Mouse (Mus musculus) adrenal gland (tissue): ENCODE data around the gene Car3.

ENCODE experiments used
- intact Hi-C: fragments of 180-260 bp; cut with DNase I; formaldehyde crosslinking; loops from one replicate; pipeline ENCODE4 v1.15.1; 2025

Car3 gene

DNA sequence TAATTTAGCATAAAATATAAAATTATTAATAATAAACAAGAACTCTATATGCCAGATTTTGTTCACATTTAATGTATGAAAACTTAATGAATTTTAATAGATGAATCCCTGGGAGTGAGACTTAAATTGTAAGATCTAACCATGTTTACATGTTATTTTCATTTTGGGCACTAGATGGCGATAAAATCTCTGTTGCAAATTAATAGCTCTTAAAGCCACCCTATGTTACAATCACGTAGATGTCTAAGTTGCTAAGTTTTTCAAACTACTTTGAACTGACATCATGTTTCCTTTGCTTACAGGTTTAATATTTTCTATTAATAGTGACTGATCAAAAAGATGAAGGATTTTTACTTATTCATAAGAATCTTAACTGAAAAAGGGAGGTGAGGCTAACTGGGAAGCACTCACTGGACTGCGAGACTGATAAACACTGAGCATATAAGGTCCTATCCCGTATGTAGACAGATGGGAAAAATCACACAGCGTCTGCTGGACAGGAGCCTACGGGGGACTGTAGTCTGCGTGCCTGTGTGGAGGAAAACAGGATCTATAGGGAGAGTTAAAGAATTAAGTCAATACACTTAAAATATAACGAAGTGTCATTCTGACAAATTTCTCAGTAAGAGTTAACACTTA is 11.2 kb downstream of the Car3 start:
- intact Hi-C loops = loop anchor here (5.0 to 10.0 kb wide), 3 partner anchors 197 to 373 kb away; no protein-coding TSS in a partner anchor

DNA sequence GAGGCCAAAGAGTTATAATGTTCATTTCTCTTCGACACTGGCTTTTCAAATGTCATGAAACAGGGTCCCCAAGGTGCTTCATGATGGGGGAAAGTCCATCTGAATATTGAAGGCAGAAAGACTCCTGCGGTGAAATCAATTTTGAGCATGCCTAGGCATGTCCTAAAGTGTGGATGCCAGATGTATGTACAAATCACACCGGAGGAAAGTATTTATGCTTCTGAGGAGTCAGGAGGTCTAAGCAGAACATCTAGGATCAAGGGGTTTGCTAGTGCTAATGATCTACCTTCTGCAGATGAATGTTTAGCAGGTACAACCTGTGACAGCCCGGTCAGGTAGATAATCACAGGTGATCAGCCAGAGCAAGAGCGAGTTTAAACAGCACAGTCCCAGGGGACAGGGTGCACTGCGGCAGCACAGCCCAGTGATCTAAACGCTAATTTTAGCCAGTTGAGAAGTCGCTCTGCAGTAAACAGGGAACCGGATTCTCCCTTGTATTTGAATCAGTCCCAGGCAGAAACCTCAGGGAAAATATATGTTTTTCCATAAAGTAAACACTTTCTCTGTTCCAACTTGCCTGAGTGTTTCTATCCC is 13.1 kb downstream of the Car3 start:
- intact Hi-C loops = loop anchor here (2.0 to 10.0 kb wide), 2 partner anchors 218 to 318 kb away; no protein-coding TSS in a partner anchor

DNA sequence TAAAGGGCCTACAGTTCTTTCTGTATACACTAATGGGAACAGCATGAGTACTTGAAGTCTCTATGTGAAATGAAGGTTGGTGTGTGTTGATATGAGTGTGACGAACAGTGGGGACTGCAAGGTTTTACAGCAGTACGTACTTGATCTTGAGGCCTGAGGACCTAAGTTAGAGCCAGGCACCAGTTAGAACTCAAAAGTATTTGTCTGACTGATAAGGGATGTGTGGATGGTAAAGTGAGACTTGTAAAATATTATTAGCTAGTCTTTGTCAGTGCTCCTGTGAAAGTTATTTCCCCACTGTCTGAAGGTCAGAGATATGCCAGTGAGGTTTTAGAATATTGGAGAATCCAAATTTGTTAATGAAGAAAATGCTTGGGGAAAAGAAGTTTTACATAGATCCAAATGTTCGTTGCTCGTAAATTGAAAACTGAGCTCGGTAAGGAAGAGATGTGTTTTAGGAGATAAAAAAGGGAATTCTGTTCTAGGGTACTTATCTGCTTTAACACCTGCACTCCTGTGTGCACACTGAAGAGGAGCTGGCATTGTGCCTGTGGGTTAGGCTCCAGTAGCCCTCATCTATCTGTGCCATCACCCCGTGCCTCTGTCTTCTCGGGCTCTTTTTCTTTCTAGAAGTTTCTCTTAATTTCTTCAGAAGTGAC is 14.1 kb downstream of the Car3 start:
- intact Hi-C loops = loop anchor here (2.0 to 10.0 kb wide), 2 partner anchors 217 to 317 kb away; no protein-coding TSS in a partner anchor

DNA sequence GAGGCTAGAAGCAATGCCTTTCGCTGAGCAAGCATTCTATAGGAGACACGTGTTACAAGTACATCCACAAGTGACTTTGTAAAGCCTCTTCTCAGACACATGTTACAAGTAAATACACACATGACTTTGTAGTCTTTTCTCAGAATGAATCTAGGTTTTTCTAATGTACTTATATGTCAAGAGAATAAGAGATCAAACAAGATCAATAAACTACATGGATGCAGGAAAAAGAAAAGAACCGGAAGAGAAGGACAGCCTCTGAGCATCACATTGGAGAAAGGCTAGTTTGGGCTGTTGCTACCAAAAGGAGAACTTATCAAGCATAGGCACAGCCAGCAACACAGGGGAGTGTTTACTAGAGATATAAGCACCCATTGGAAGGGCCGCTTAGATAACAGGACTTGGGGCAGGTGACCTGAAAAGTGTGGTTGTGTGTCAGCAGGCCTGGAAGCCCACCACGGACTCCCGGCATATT is 15.5 kb downstream of the Car3 start:
- intact Hi-C loops = loop anchor here (10.0 kb wide), 1 partner anchor 216 kb away; no protein-coding TSS in a partner anchor

DNA sequence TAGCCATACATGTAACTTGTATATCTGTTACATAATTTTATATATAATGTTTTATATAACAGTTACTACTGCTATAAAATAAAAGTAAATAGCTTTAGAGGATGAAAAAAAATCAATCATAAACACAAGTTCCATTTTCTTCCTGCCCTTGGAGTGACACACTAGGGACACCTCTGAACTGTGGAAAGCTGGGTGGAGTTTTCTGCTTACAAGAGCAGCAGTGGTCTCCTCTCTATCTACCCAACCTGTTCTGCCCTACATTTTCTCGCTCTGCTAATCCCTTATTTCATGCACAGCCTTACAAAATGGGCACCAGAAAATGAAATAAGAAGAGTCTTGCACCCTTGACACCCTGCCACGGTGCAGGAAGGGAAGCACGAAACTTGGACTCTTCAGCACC is 16.0 kb downstream of the Car3 start:
- intact Hi-C loops = loop anchor here (10.0 kb wide), 1 partner anchor 216 kb away; no protein-coding TSS in a partner anchor

DNA sequence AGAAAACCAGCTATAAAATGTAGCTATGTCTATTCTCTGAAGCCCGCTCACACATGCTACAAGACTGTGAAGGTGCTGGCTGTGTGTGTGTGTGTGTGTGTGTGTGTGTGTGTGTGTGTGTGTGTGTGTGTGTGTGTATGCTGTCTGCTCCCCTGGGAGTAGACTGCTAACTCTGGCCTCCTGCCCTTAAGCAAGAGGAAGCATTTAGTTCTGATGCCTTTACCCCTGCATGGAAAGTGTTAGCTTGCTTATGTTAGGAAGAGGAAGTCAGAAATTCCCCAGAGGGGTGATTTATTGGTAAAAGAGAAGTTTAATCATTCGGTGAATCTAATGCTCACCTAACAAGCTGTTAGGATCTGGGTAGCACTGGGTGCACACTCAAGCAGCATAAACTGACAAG is 17.0 kb downstream of the Car3 start:
- intact Hi-C loops = no loop called here

DNA sequence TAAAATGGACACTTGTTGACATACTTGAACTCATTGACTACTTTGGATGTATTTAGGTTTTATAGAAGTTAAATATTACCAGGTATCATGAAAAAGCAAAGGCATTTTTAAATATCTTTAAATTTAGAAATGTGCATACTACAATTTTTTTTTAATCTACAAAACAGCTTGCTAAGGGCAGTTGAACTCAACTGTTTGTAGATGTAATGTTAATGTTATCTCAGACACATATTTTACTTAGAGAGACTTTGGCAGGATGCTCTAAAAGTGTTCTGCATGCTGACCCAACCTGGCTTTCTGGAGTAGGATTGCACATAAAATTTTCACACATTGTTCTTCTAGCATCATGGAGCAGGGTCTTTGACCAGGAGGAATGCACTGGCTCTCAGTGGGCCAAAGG is 18.7 kb downstream of the Car3 start:
- intact Hi-C loops = no loop called here

DNA sequence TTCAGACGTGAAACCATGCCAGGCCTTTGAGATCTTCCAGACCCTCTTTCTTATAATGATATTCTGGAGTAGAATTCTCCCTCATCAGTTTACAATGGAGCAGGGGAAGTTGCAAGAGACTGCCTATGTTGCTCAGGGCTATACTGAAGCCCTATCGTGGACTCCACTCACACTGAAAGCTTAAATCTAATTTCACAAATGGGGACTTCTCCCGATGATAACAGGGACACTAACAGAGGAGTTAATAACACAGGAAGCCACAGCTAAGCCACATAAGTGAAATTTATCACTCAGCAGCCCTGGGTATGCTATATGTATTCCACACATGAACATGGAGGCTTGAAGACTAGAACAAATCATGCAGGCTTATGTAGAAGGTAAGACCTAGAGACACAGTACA is 19.4 kb downstream of the Car3 start:
- intact Hi-C loops = no loop called here

DNA sequence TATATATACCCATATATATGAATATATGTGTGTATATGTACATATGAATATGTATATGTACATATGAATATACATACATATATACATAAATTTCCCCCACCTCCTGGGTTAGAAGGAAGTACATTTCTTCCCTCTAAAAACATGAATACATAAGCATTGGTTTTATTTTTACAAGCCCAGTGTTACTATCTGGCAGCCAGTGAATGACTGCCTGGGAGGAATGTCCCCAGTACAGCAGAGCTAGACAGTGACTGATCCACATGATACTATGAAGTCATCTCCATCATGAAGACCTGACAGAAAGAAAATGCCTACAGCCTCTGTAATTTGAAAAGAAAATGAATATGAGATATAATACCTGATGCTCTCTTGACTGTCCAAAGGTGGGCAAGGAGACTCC is 21.5 kb downstream of the Car3 start:
- intact Hi-C loops = no loop called here

DNA sequence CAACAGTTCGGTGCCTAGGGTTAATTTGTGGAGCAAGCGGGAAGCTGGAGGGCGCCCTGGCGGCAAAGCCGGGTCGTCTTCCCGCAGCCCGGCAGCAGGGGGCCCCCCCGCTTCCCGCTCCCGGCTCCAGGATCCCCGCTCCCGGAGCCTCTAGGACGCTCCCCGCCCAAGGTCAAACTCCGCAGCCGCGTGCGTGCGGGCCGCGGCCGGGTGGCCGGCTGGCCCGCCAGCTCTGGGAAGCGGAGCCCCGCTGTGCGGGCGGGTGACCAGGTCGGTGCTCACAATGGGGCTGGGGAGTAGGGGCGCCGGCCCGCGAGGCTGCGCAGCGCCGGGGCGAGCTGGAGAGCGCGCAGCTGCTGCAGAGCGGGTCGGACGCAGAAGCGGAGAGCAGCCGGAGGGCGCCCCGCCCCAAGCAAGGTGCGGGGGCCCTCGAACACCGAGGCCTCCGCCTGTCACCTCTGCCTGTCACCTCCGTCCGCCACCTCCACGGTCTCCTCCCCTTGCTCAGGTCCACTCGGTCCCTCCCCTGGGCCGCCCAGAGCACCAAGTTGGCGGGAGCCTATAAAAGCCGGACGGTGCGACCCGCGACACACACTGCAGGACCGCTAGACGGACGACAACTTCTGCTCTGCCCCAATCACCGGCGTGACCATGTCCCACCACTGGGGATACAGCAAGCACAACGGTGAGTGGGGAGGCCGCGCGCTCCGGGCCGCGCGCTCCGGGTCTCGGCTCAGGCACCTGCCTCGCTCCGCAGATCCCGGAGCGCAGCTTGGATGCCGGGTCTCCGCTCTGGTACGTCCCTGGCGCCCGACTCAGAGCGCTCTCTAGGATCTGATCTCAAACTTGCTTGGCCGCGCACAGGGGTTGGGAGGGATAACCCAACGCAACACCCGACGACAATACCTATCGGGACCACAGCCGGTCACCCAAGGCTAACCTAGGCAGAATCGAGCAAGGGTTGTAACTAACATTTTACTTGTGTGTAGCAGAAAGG is 23.1 kb downstream of the Car3 start, which contains the start of gene Car2:
Gene Car2 (plus strand): TSS at position 172 of the 997 bp plus-strand sequence.
- intact Hi-C loops = no loop called here

DNA sequence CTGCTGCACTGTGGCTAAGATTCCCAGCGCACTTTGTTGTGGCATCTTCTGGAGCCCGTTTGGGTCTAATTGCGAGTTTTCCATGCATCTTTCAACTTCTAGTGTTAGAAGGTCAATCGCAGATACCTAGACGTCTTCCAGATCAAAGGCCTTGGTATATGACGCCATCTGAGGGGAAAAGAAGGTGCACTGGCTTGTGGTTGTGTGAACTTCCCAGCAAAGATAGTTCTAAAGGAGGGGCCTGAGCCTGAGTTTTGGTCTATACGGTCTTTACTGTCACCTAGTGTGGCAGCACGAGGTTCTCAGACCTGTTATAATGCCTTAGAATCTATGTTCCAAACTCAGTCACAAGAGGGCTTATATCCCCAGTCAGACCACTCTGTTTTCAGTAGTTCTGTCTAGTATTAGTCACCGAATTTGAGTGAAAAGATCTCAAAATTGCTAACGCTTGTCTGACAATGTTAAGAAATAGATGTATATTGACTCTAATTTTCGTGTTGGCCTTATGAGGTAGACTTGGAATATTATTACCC is 23.9 kb downstream of the Car3 start:
- intact Hi-C loops = no loop called here

DNA sequence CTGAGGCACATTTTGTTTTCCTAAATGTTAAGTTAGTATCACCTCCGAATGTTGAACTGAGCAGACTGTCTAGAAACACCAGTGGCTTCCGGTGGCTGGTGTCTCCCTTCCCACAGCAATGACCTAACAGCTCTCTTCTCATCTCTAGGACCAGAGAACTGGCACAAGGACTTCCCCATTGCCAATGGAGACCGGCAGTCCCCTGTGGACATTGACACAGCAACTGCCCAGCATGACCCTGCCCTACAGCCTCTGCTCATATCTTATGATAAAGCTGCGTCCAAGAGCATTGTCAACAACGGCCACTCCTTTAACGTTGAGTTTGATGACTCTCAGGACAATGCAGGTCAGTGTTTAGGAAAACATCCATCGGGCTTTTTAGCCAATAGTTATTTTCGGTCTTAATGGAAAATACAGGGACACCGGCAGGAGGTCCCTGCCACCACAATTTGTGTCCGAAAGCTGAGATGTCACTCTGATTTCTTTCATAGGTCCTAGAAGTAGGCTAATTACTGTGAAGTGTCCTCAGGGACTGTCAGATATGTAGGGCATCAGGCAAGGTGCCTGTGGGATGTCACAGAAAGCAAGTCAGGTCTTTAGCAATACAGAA is 24.5 kb downstream of the Car3 start:
- intact Hi-C loops = no loop called here

DNA sequence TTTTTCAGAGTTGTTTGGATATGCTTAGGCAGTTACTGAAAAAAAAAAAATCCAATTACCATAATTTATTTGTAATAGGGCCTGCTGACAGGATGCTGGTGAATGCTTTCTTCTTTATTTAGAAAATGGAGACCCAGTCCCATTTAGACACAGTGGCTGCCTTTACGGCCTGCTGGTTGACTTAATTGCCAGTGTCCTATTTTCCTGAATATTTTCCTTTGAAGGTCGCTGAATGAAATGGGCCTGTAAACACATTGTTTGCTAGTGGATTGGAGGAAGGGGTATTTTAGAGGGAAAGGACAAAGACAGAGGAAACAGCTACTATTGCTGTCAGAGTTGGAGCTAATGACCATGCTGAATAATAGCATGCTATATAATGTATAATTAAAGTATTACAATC is 25.2 kb downstream of the Car3 start:
- intact Hi-C loops = no loop called here

DNA sequence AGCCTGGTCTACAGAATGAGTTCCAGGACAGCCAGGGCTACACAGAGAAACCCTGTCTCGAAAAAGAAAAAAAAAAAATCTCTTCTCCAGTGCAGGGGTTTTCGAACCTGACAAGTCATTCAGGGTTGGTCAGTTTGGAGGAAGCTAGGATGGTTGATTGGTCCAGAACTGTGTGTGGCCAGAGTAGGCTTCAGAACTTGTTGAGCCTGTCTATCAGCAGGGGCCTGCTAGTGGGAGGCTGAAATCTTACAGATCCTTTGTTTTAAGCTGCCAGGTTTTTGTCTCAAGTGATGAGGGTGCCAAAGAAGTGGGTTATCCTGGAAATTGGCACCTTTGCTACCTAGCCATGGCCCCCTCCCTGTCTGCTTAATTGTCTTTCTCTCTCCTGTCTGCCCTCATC is 25.8 kb downstream of the Car3 start:
- intact Hi-C loops = no loop called here

DNA sequence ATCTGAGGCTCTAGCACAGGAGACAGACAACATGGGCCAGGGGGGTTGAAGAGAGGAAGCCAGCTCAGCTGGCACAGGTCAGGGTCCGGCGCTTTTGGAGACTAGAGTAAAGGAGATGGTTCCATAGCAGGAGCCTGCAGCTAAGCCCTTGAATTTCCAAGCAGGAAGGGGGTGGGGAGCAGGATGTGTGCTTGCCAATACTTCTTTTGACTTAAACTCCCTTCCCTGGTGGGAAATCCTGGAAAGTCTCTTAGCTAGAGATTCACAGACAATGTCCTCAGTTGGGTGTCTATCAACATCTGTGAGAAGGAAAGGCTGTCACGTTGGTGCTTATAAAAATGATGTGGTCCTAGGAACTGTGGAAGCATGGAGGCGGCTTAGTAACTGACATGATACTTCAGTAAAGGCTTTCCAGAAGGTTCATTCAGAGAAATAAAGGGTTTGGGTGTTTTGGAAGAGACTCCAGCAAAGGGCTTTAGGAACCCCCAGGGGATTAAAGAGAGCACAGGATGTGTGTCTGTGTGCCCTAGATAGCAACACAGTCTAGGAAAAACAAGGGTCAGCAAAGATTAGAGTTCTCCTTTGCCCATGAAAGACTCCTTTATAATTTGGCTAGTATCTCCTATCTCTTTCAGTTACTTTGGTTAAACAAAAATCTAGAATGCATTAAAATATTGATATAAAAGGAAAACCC is 26.6 kb downstream of the Car3 start:
- intact Hi-C loops = no loop called here

DNA sequence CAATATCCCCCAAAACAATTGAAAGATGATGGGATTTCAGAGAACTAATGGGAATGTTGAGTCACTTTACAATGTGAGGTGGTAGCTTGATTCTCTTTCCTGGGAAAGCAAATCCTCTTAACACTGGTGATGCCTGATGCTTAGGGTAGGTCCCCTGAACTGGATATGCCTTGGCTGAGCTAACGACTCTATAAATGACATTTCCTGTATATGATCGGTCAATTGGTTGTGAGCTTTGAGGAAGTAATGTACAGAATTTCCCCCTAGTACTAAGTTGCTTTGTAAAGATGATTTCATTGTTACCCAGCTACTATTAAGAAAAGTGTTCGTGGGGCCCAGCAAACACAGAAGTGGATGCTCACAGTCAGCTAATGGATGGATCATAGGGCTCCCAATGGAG is 29.7 kb downstream of the Car3 start:
- intact Hi-C loops = no loop called here

DNA sequence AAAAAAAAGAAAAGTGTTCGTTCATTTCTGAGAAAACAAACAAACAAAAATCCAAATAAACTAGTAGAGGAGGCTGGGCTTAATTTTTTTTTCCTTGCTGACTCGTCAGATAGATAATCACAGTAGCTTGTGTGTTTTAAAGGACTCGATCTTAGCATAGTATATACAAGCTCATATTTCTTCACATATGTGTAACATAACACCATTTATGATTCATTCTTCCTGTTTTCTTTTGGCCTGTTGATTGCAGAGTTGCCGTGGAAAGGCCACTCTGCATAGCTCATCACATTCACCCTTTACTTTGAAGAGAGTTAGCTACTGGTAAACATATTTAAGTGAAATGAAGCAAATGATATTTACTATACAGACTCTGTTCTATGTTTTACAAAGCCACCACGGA is 30.4 kb downstream of the Car3 start:
- intact Hi-C loops = no loop called here

DNA sequence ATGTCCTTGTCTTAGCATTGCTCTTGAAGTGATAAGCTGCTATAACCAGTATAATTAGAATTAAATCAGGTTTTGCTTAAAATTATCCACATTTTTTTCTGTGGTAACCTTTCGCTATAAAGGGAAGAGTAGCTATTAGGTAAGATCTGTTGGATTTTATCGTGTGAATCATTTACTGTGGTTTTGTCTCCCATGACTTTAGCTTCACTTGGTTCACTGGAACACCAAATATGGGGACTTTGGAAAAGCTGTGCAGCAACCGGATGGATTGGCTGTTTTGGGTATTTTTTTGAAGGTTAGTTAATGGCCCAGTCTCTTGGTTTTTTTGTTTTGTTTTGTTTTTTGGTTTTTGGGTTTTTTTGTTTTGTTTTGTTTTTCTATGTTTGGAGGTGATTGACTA is 32.0 kb downstream of the Car3 start:
- intact Hi-C loops = no loop called here

DNA sequence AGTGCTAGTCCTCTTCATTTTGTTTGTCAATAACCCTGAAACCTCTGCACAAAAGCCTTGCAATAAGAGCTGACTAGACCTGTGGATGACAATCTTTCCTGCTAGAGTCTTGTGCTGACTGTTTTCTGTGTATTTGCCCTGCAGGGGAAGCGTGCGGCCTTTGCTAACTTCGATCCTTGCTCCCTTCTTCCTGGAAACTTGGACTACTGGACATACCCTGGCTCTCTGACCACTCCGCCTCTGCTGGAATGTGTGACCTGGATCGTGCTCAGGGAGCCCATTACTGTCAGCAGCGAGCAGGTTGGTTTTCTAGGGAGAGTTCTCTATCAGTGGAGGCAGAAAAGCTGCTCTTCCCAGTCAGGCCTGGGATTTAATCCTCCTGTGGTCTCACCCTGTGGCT is 34.5 kb downstream of the Car3 start:
- intact Hi-C loops = no loop called here

DNA sequence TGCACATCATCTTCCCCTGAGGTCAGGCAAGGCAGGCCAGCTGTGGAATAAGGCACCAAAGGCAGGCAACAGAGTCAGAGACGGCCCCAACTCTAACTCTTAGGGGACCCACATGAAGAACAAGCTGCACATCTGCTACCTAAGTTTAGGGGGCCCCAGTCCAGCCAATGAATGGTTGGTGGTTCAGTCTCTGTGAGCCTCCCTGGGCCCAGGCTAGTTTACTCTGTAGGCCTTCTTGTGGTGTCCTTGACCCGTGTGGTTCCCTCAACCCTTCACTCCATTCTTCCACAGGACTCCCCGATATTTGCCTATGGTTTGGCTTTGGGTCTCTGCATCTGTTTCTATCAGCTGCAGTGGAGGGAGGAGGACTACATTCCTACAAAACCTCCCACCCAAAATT is 40.1 kb downstream of the Car3 start:
- intact Hi-C loops = no loop called here
